In the genomic region with DNA sequence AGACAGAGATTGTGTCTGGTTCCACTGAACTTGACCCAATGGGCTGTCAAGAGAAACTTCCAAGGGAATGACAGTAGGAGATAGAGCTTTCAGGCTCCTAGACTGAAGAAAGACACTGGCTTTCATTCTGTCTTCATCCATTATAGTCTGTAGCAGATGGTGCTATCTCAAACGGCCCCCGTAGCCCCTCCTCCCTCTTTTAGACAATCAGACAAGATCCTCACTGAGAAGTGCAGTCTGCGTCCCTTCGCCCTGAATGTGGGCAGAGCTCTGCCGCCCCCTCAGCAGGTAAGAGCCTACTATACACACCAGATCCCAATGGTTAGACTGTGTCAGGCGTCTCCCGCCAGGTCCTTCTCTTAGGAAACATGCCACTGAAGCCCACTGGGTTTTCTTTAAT, we compare ENCODE assay signal across 10 mouse cellular contexts.
"Had no signal": no experiment of that assay in that cellular context is flagged by ENCODE, and none has a peak within 500 bp of the region (broad histone marks: within the 10 kb centered on the region; RNA-seq: fewer than 3 reads in every experiment).

No protein-coding gene starts in this region.

- H3K36me3 ChIP-seq: limb, embryonic 15.5 days; midbrain, embryonic 12.5 days had no signal

- H3K27me3 ChIP-seq: limb, embryonic 15.5 days; megakaryocyte, embryonic 14.5 days; midbrain, embryonic 12.5 days had no signal

- H3K4me2 ChIP-seq: limb, embryonic 15.5 days; midbrain, embryonic 12.5 days had no signal

- H3K9me3 ChIP-seq: limb, embryonic 15.5 days; midbrain, embryonic 12.5 days had no signal

- DNase-seq: kidney, adult 9 months; kidney, postnatal 36 days; layer of hippocampus, adult 9-11 months; layer of hippocampus, postnatal 36 days; right cerebral cortex, postnatal 14 days; thymus, postnatal 4 days had no signal

- H3K4me1 ChIP-seq: limb, embryonic 15.5 days; midbrain, embryonic 12.5 days had no signal

- H3K9ac ChIP-seq: limb, embryonic 15.5 days; midbrain, embryonic 12.5 days had no signal

- H3K4me3 ChIP-seq: limb, embryonic 15.5 days; megakaryocyte, embryonic 14.5 days; midbrain, embryonic 12.5 days had no signal

- H3K27ac ChIP-seq: kidney, postnatal 0 days; limb, embryonic 15.5 days; midbrain, embryonic 12.5 days had no signal
